Mouse (Mus musculus) embryonic facial prominence, embryonic 10.5 days (tissue): ENCODE data around the gene Gm28053. TPM values are rescaled to one million over a fixed set of nuclear protein-coding genes. Genes with fewer than 3 reads are reported as not detected.

ENCODE experiments used
- DNase-seq: peaks from one replicate; pipeline ENCODE4 v3.0.0-alpha.2; 2017; ENCODE audit warnings: low spot score
- H3K27ac ChIP-seq: fragments of 300-500 bp; sonication (generic); replicated peaks from 2 replicates; pipeline ENCODE4 v1.5.1; 2016; ENCODE audit warnings: mild to moderate bottlenecking
- H3K27me3 ChIP-seq: fragments of 300-500 bp; sonication (generic); replicated peaks from 2 replicates; pipeline ENCODE4 v1.6.1; 2016; ENCODE audit warnings: low read depth, mild to moderate bottlenecking; ENCODE audit not compliant: poor library complexity, severe bottlenecking
- H3K36me3 ChIP-seq: fragments of 300-500 bp; sonication (generic); replicated peaks from 2 replicates; pipeline ENCODE4 v1.6.1; 2016; ENCODE audit warnings: mild to moderate bottlenecking, moderate library complexity
- H3K4me1 ChIP-seq: fragments of 300-500 bp; sonication (generic); 2 replicates; pipeline ENCODE4 v1.6.1; 2016
- H3K4me3 ChIP-seq: fragments of 300-500 bp; sonication (generic); 2 replicates; pipeline ENCODE4 v1.5.1; 2016; ENCODE audit warnings: mild to moderate bottlenecking, moderate library complexity
- H3K9me3 ChIP-seq: fragments of 300-500 bp; sonication (generic); 2 replicates; pipeline ENCODE4 v1.6.1; 2016; ENCODE audit warnings: mild to moderate bottlenecking
- WGBS: fragments of 180-500 bp; shearing (Covaris S2); methylation state at CpG from one replicate; pipeline ENCODE4 v1.1.7; 2016; 5-methylcytosine and 5-hydroxymethylcytosine counted together
- polyA plus RNA-seq: library from polyadenylated mRNA; unstranded; fragments of >200 nt; fragmentation: Nextera tagmentation; extraction: Ambion mirVana; gene quantifications from 2 replicates; pipeline ENCODE4 v1.2.1, GENCODE M21; 2016

Gene Gm28053
- polyA plus RNA-seq, 1 experiment from 2014 or later = not detected

GRCm38 (mm10) chr6:48763567-48764270 lies 45.3 kb downstream of the Gm28053 start:
- no peak overlapping the region for H3K27ac ChIP-seq
- H3K27me3 ChIP-seq = no peaks in the 10 kb centered on the region
- H3K36me3 ChIP-seq = no peaks in the 10 kb centered on the region
- WGBS = 86% methylated on average over 7 of the region's 7 CpGs
- no peaks in the 10 kb centered on the region for H3K4me1 ChIP-seq
- H3K4me3 ChIP-seq = no peak overlapping the region
- no peak for DNase-seq
- H3K9me3 ChIP-seq = peaks cover 8% of the 10 kb centered on the region

GRCm38 (mm10) chr6:48764496-48764895 lies 46.1 kb downstream of the Gm28053 start:
- Histone ChIP-seq H3K27ac (no peak overlapping the region), H3K27me3 (no peaks in the 10 kb centered on the region), H3K4me1 (no peaks in the 10 kb centered on the region), H3K36me3 (no peaks in the 10 kb centered on the region), H3K4me3 (no peak overlapping the region), H3K9me3 (peaks cover 8% of the 10 kb centered on the region)
- no peak for DNase-seq
- 94% methylated on average over 10 of the region's 10 CpGs for WGBS

DNA sequence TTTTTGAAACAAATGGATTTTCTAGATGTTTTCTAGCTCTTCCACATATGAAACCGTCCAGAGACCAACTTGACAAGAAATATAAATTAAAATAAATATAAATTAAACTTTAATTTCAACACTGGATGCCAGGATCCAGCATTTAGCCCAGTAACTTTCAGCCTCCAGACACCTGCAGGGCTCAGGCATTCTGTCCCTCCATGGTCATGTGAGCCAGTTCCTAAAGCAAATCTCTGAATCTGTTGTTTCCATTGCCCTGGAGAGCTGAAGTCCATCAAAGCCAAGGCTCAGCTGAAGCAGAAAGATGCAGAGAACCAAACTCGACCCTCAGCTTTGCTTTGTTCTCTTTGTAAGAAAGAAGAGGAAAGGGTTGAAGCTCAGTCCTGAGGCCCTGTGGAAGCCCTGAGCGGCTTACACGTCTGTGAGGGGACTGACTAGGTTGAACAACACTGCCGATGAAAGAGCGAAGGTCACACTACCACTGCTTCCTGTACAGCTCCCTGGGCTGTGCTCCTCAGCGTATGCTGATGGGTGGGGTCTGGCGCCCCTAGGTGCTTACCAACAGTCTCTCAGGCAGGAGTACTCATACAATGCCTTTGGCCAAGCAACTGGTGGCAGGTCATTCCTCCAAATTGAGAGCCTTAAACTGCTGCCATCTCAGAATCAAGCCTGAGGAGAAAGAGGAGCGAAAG lies 49.9 kb downstream of the Gm28053 start:
- no peak overlapping the region for H3K27ac ChIP-seq
- H3K9me3 ChIP-seq = peaks cover 8% of the 10 kb centered on the region
- no peak overlapping the region for H3K4me3 ChIP-seq
- H3K27me3 ChIP-seq = no peaks in the 10 kb centered on the region
- H3K36me3 ChIP-seq = no peaks in the 10 kb centered on the region
- 74% methylated on average over 9 of the region's 9 CpGs for WGBS
- no peak for DNase-seq
- no peaks in the 10 kb centered on the region for H3K4me1 ChIP-seq

- H3K36me3 ChIP-seq = no peaks in the 10 kb centered on the region
- whole genome bisulfite sequencing = 82% methylated on average over 3 of the region's 3 CpGs
- no peaks in the 10 kb centered on the region for H3K4me1 ChIP-seq
- H3K27ac ChIP-seq = no peak overlapping the region
- H3K4me3 ChIP-seq = no peak overlapping the region
- H3K9me3 ChIP-seq = peaks cover 8% of the 10 kb centered on the region
- H3K27me3 ChIP-seq = no peaks in the 10 kb centered on the region
- no peak for DNase-seq
Measured at GRCm38 (mm10) chr6:48768933-48769332, 50.5 kb downstream of the Gm28053 start.

- WGBS = 89% methylated on average over 3 of the region's 3 CpGs
- DNase-seq = no peak
- no peaks in the 10 kb centered on the region for H3K9me3 ChIP-seq
- H3K36me3 ChIP-seq = no peaks in the 10 kb centered on the region
- H3K27me3 ChIP-seq = no peaks in the 10 kb centered on the region
- no peak within 1 kb of the TSS; the same call in 1 of the 2 replicates for H3K27ac ChIP-seq
- no peaks in the 10 kb centered on the region for H3K4me1 ChIP-seq
- H3K4me3 ChIP-seq = no peak within 1 kb of the TSS
Measured at GRCm38 (mm10) chr6:48770696-48771095, 52.3 kb downstream of the Gm28053 start, which contains the start of gene Gimap3. Gene Gimap3, minus strand, starts transcription at chr6:48770851.

GRCm38 (mm10) chr6:48772030-48772429 lies 53.6 kb downstream of the Gm28053 start:
- H3K4me1 ChIP-seq = no peaks in the 10 kb centered on the region
- DNase-seq = peak; percentile 83
- H3K27me3 ChIP-seq = no peaks in the 10 kb centered on the region
- H3K27ac ChIP-seq = no peak overlapping the region; the same call in 1 of the 2 replicates
- H3K36me3 ChIP-seq = no peaks in the 10 kb centered on the region
- H3K4me3 ChIP-seq = no peak overlapping the region
- no peaks in the 10 kb centered on the region for H3K9me3 ChIP-seq
- 11% methylated on average over 8 of the region's 8 CpGs for WGBS

GRCm38 (mm10) chr6:48784406-48784805 lies 66.0 kb downstream of the Gm28053 start:
- H3K27me3 ChIP-seq = no peaks in the 10 kb centered on the region
- peaks cover 6% of the 10 kb centered on the region; the same call in 1 of the 2 replicates for H3K9me3 ChIP-seq
- no peak for DNase-seq
- H3K36me3 ChIP-seq = no peaks in the 10 kb centered on the region
- H3K4me1 ChIP-seq = no peaks in the 10 kb centered on the region
- 89% methylated on average over 1 of the region's 1 CpGs for WGBS
- no peak overlapping the region for H3K4me3 ChIP-seq
- no peak overlapping the region for H3K27ac ChIP-seq

GRCm38 (mm10) chr6:48785189-48785588 lies 66.8 kb downstream of the Gm28053 start:
- H3K9me3 ChIP-seq = no peaks in the 10 kb centered on the region
- no peaks in the 10 kb centered on the region for H3K36me3 ChIP-seq
- WGBS = 76% methylated on average over 1 of the region's 1 CpGs
- no peaks in the 10 kb centered on the region for H3K4me1 ChIP-seq
- no peaks in the 10 kb centered on the region for H3K27me3 ChIP-seq
- no peak overlapping the region for H3K27ac ChIP-seq
- no peak overlapping the region for H3K4me3 ChIP-seq
- DNase-seq = no peak

GRCm38 (mm10) chr6:48785601-48786000 lies 67.2 kb downstream of the Gm28053 start:
- H3K4me3 ChIP-seq = no peak overlapping the region
- WGBS = 78% methylated on average over 2 of the region's 2 CpGs
- no peaks in the 10 kb centered on the region for H3K9me3 ChIP-seq
- H3K36me3 ChIP-seq = no peaks in the 10 kb centered on the region
- DNase-seq = no peak
- H3K27ac ChIP-seq = no peak overlapping the region
- no peaks in the 10 kb centered on the region for H3K27me3 ChIP-seq
- no peaks in the 10 kb centered on the region for H3K4me1 ChIP-seq

GRCm38 (mm10) chr6:48787867-48788266 lies 69.5 kb downstream of the Gm28053 start:
- Histone ChIP-seq H3K4me1 (no peaks in the 10 kb centered on the region), H3K4me3 (no peak overlapping the region), H3K27me3 (no peaks in the 10 kb centered on the region), H3K9me3 (no peaks in the 10 kb centered on the region), H3K36me3 (no peaks in the 10 kb centered on the region), H3K27ac (no peak overlapping the region)
- 79% methylated on average over 2 of the region's 2 CpGs for WGBS
- DNase-seq = no peak

GRCm38 (mm10) chr6:48801897-48802296 lies 83.5 kb downstream of the Gm28053 start:
- 86% methylated on average over 1 of the region's 1 CpGs for WGBS

More at GRCm38 (mm10) chr6:48801897-48802296, 83.5 kb downstream of the Gm28053 start:
- Histone ChIP-seq H3K36me3 (no peaks in the 10 kb centered on the region), H3K4me1 (no peaks in the 10 kb centered on the region), H3K27ac (no peak overlapping the region), H3K4me3 (no peak overlapping the region), H3K27me3 (no peaks in the 10 kb centered on the region), H3K9me3 (peaks cover 8% of the 10 kb centered on the region; the same call in 1 of the 2 replicates)
- no peak for DNase-seq
